Mouse (Mus musculus): ENCODE data around the gene Gucy2g.

Gucy2g gene

GRCm38 (mm10) chr19:55241186-55241645 is at the start of gene Gucy2g:
Gucy2g (minus strand) TSS chr19:55241236.
- no peak for DNase-seq (ENCODE audit: low spot score)

GRCm38 (mm10) chr19:55288974-55289373 is 47.9 kb upstream of the Gucy2g start:
- DNase-seq (ENCODE audit: low spot score) = no peak

- DNase-seq (ENCODE audit: low spot score) = no peak
These were observed 45.0 kb upstream of the Gucy2g start for GRCm38 (mm10) chr19:55286034-55286433.

- DNase-seq (ENCODE audit: low spot score) = no peak
These were observed 43.1 kb upstream of the Gucy2g start for GRCm38 (mm10) chr19:55284093-55284492.

- DNase-seq (ENCODE audit: low spot score) = no peak
These were observed 35.7 kb upstream of the Gucy2g start for GRCm38 (mm10) chr19:55276770-55277169.

GRCm38 (mm10) chr19:55276100-55276499 is 35.1 kb upstream of the Gucy2g start:
- no peak for DNase-seq (ENCODE audit: low spot score)

- no peak for DNase-seq (ENCODE audit: low spot score)
These were observed 32.3 kb upstream of the Gucy2g start for GRCm38 (mm10) chr19:55273340-55273739.

- no peak for DNase-seq (ENCODE audit: low spot score)
These were observed 30.4 kb upstream of the Gucy2g start for GRCm38 (mm10) chr19:55271448-55271847.

GRCm38 (mm10) chr19:55269051-55269450 is 28.0 kb upstream of the Gucy2g start:
- no peak for DNase-seq (ENCODE audit: low spot score)

GRCm38 (mm10) chr19:55268150-55268549 is 27.1 kb upstream of the Gucy2g start:
- DNase-seq (ENCODE audit: low spot score) = no peak

- DNase-seq (ENCODE audit: low spot score) = no peak
These were observed 25.8 kb upstream of the Gucy2g start for GRCm38 (mm10) chr19:55266786-55267185.

- DNase-seq (ENCODE audit: low spot score) = no peak
These were observed 24.2 kb upstream of the Gucy2g start for GRCm38 (mm10) chr19:55265269-55265668.

- DNase-seq (ENCODE audit: low spot score) = no peak
These were observed 19.6 kb upstream of the Gucy2g start for GRCm38 (mm10) chr19:55260389-55261184.

- no peak for DNase-seq (ENCODE audit: low spot score)
These were observed 17.5 kb upstream of the Gucy2g start for GRCm38 (mm10) chr19:55258514-55258913.

- no peak for DNase-seq (ENCODE audit: low spot score)
These were observed 16.8 kb upstream of the Gucy2g start for GRCm38 (mm10) chr19:55257656-55258375.

GRCm38 (mm10) chr19:55256156-55256555 is 15.1 kb upstream of the Gucy2g start:
- DNase-seq (ENCODE audit: low spot score) = peak; percentile 18

- no peak for DNase-seq (ENCODE audit: low spot score)
These were observed 13.5 kb upstream of the Gucy2g start for GRCm38 (mm10) chr19:55254513-55255016.

GRCm38 (mm10) chr19:55253570-55254441 is 12.8 kb upstream of the Gucy2g start:
- peak; percentile 44 for DNase-seq (ENCODE audit: low spot score)

GRCm38 (mm10) chr19:55253239-55253569 is 12.2 kb upstream of the Gucy2g start:
- no peak for DNase-seq (ENCODE audit: low spot score)

- DNase-seq (ENCODE audit: low spot score) = no peak
These were observed 10.5 kb upstream of the Gucy2g start, which contains the start of gene Acsl5 for GRCm38 (mm10) chr19:55251383-55252124. Acsl5 (plus strand) TSS chr19:55251938.

GRCm38 (mm10) chr19:55250451-55250850 is 9.4 kb upstream of the Gucy2g start:
- no peak for DNase-seq (ENCODE audit: low spot score)

Measured in left cerebral cortex, adult 11 months (tissue).